Mouse (Mus musculus): ENCODE measurements at regions not wholly inside any gene's neighbourhood (a gene's known extent, or its start where the extent isn't known, plus 50 kb on each side); places are given as distances from the start of the nearest gene placed in this dataset.

DNA sequence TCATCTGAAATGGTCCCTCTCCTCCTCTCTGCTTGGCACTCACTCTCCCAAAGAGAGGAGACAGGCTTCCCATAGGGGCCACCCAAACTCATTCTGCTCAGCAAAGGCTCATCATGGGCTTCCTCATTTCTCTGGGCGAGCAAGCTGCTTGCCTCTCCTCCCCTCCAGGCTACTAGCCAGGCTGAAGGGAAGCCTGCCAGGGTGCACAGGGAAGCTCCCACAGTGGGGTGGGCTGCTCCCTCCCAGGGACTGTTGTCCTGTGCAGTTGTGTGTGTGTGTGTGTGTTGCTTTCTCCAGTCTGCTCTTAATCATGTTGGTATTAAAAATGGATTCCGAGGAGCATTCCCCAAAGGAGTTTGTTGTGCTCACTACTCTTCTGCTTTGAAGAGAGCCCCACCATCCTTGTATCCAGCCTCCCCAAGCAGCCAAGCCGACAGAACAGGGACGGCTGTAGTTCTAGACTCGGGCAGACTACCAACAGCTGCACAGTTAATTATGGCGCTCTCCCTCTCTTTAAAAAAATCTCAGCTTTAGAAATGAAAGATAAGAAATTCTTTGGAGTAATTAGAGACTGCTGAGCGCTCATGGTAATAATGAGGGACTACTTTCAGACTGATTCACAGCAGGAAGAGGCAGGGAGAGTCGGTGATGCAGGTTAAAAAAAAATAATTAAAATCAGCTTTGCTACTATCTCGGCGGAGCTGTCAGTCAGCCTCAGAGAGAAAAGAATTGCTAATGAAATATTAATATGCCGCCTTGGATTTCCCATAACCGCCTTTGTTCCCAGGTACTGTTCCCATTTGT is 417.0 kb downstream of the Cmpk2 start:
- DNase-seq: no peak

DNA sequence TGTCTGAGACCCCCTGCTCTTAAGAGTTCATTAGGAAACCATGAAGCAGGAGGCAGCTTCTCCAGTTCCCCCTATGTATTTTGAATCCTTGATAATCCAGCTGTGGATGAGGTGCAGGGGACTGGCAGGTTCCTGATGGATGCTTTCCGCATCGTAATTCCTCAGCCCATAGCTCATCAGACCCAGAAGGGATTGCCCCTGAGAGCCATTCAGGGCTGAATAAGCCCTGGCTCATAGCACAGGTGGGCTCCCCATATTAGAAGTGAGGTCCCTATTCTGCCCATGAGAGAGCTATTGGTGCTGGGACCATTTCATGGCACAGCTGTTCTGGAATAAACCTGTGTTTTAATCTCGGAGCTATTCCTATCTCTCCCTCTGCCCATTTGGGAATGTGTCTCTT is 416.1 kb downstream of the Cmpk2 start:
- no peak for DNase-seq

GRCm38 (mm10) chr12:26884156-26884555 is 415.2 kb downstream of the Cmpk2 start:
- no peak for DNase-seq

GRCm38 (mm10) chr12:26877691-26878121 is 408.7 kb downstream of the Cmpk2 start:
- DNase-seq: no peak

GRCm38 (mm10) chr12:26877284-26877683 is 408.3 kb downstream of the Cmpk2 start:
- no peak for DNase-seq

GRCm38 (mm10) chr12:26872466-26872865 is 403.5 kb downstream of the Cmpk2 start:
- no peak for DNase-seq

DNA sequence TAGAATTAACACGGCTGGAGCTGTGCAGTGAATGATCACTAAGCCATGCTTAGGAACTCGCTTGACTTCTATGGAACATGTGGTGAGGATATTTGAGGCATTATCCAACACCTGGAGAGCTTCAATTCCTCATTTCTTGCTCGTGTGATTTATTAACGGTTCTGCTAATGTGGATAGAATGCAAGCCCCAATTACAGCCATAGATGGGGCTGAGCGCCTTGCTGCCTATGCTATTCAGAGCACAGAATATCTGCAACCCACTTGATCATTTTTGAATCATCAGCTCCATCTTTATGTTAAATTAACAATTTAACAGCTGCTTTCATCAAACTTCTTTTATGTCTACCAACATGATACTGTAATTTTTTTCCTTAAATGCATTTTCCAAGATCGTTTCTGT is 398.7 kb downstream of the Cmpk2 start:
- DNase-seq: no peak

GRCm38 (mm10) chr12:26855091-26855516 is 386.1 kb downstream of the Cmpk2 start:
- DNase-seq: no peak

DNA sequence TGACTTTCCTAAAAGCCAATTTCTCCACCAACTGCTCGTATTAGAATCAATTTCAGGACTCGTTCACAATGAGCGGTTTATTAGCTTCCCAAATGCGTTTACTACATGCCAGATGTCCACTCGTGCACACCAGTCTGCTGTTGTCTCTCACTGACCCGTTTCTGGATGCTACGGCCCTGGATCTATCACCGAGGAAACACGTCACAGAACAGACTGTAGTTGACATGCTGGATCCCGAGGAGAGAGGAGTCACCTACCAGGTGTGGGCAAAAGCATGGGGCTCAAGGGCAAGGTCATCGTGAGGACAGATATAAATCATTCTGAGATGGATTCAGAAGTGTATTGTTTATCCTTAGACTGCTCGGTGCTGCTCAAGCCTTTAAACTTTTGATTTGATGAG is 375.9 kb downstream of the Cmpk2 start:
- no peak for DNase-seq

GRCm38 (mm10) chr12:26842696-26843095 is 373.7 kb downstream of the Cmpk2 start:
- DNase-seq: no peak

- DNase-seq: no peak
Observed at GRCm38 (mm10) chr12:26821257-26821968, 352.4 kb downstream of the Cmpk2 start.

- no peak for DNase-seq
Observed at GRCm38 (mm10) chr12:26817866-26818265, 348.9 kb downstream of the Cmpk2 start.

DNA sequence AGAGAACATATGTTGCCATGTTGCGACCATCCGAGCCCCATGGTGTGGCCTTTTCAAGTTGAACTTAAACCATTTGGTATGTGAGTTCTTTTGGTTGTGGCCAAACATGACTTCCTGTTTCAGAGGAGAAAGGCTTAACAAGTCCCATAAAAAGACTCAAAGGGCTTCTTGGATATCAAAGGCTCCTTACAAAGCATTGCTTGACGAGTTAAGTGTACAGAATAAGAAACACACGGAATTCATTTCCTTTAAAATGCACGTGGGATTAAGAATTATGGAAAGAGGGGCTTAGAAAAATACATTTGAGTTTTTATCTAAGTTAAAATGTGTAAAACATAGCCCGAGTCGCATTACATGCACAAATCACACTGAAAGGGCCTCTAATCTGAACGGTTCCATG is 346.8 kb downstream of the Cmpk2 start:
- no peak for DNase-seq

DNA sequence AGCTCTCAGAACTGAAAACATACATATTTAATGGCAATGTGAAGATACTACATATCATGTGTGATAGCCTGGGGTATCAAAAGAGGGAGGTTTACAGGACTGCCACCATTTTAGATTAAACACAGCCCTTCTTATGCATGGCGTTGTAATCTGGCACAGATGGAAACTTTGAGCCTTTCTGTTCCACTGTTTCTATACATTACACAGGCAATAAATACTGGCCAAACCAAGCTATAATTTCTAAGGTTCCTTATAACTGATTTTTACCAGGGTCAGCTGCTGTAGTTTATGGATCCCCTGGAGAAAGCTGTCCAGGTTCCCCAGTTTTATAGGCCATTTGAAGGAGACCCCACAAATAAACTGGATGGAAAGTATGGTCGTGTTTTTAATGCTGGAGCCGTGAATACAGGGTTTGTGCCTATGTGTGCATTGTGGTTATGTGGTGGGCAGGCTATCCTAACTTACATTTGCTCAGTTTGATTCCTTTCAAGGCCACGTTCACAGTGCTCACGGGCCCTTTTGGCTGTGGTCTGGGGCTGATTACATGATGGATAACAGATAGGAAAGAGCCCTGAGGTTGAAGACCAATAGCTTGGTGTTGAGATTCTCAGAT is 341.7 kb downstream of the Cmpk2 start:
- no peak for DNase-seq

- no peak for DNase-seq
Observed at GRCm38 (mm10) chr12:26809670-26810069, 340.7 kb downstream of the Cmpk2 start.

- no peak for DNase-seq
Observed at GRCm38 (mm10) chr12:26802542-26802941, 333.5 kb downstream of the Cmpk2 start.

- no peak for DNase-seq
Observed at GRCm38 (mm10) chr12:26799310-26799709, 330.3 kb downstream of the Cmpk2 start.

- no peak for DNase-seq
Observed at GRCm38 (mm10) chr12:26796367-26796766, 327.4 kb downstream of the Cmpk2 start.

DNA sequence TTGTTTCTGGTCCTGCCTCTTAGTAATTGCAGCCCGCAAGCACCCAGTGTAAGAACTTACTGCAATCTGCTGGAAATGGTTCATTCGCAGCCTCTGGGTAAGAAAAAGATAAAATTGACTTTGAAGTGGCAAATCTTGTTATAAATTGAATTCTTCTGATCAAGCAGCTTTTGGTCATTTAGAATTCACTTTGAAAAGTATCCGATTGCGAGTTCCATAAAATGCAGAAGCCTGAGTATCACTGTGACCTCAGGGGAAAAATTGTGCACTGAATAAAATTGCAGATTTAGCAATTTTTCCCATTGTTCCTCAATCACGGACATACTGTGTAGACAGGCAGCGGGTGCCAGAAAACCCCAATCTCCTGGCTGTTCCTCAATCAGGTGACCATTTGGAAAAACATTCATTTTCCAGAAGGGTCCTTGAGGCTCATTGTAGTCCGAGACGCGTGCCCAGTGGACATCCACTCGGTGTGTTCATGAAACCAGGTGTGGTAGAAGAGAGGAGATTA is 320.4 kb downstream of the Cmpk2 start:
- DNase-seq: no peak

- DNase-seq: no peak
Observed at GRCm38 (mm10) chr12:26785550-26785949, 316.5 kb downstream of the Cmpk2 start.

GRCm38 (mm10) chr12:26784426-26784825 is 315.4 kb downstream of the Cmpk2 start:
- no peak for DNase-seq

DNA sequence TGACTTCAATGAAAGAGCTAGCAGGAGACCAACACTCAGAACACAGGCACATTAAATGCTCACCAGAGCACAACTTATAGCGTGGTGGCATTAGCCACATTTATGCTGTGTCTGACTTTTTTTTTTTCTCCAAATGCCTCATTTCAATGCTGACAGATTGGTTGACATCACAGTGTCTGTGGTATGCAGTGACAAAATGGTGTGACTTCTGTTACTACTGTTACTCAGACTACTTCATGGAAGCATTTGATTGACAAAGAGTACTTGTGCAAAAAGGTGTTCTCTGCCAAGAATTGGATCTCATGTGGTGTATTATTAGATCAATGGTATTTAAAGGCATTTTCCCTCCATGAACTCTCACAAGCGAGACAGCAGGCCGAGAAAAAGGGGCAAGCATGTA is 314.8 kb downstream of the Cmpk2 start:
- no peak for DNase-seq

- no peak for DNase-seq
Observed at GRCm38 (mm10) chr12:26781537-26781936, 312.5 kb downstream of the Cmpk2 start.

GRCm38 (mm10) chr12:26778796-26779195 is 309.8 kb downstream of the Cmpk2 start:
- DNase-seq: no peak

Measured in lung, adult 18-20 months (tissue).